Mouse (Mus musculus) kidney, adult 2 months (tissue): ENCODE data around the gene Cldn2.

Source experiments
- CTCF ChIP-seq: fragments of 200-500 bp; conservative IDR thresholded peaks from 2 replicates; pipeline ENCODE4 v1.5.1; 2011; ENCODE audit warnings: low read depth, mild to moderate bottlenecking, control low read depth, low read length, moderate library complexity, mixed read lengths; ENCODE audit not compliant: insufficient read depth, insufficient read length
- POLR2A ChIP-seq: fragments of 200-500 bp; IDR thresholded peaks from one replicate; pipeline ENCODE4 v1.6.1; 2011; ENCODE audit warnings: low read depth, low read length, control low read depth

GRCm38 (mm10) chrX:139807391-139807790, 6.8 kb downstream of the Cldn2 start:
- TF ChIP-seq CTCF (no peak), POLR2A (no peak)
